Mouse (Mus musculus) CH12.LX (cell line): ENCODE results near the gene Polr2l. TPM values are rescaled to one million over a fixed set of nuclear protein-coding genes. Genes with fewer than 3 reads are reported as not detected.

Experiments used
- DNase-seq: peaks from one replicate; pipeline ENCODE4 v3.0.0-alpha.2; 2013; ENCODE audit errors: extremely low read depth
- H3K27ac ChIP-seq: 2 replicates; pipeline ENCODE4 v1.5.1; 2012; ENCODE audit warnings: low read depth, mild to moderate bottlenecking, control low read depth, moderate library complexity; ENCODE audit not compliant: insufficient read depth
- H3K27me3 ChIP-seq: replicated peaks from 2 replicates; pipeline ENCODE3; 2012; ENCODE audit warnings: inconsistent platforms
- H3K36me3 ChIP-seq, 2 experiments: replicated peaks in 1 of 2; 2 replicates each; pipeline versions ENCODE3 to v1.6.1; 2012; ENCODE audit warnings: inconsistent platforms in 1 of 2, low read length in 1 of 2, mild to moderate bottlenecking in 1 of 2, mixed read lengths in 1 of 2, moderate library complexity in 1 of 2; ENCODE audit not compliant: control insufficient read depth in 1 of 2, insufficient read depth in 1 of 2
- H3K4me1 ChIP-seq, 2 experiments: 2 replicates each; pipeline ENCODE4 v1.6.1; 2012; ENCODE audit warnings: inconsistent platforms in 1 of 2, moderate library complexity in 1 of 2; ENCODE audit not compliant: insufficient read depth in 2 of 2, control insufficient read depth in 1 of 2
- H3K4me2 ChIP-seq: 2 replicates; pipeline ENCODE4 v1.6.1; 2012; ENCODE audit warnings: low read depth, mild to moderate bottlenecking, control low read depth; ENCODE audit not compliant: poor library complexity, insufficient read depth, severe bottlenecking
- H3K4me3 ChIP-seq, 3 experiments: fragments of 150-350 bp in 1 of 3; sonication (generic) in 1 of 3; replicated peaks in 1 of 3; 2 replicates each; pipeline versions ENCODE3 to v1.5.1; 2011 to 2012; ENCODE audit warnings: low read depth in 2 of 3, low read length in 2 of 3, mild to moderate bottlenecking in 2 of 3, moderate library complexity in 2 of 3, control low read depth in 1 of 3, improper control_type of control experiment in 1 of 3, inconsistent platforms in 1 of 3, mixed read lengths in 1 of 3; ENCODE audit not compliant: poor library complexity in 1 of 3
- H3K79me2 ChIP-seq: replicated peaks from 2 replicates; pipeline ENCODE4 v1.6.1; 2012; ENCODE audit warnings: mild to moderate bottlenecking, moderate library complexity; ENCODE audit not compliant: control insufficient read depth, poor library complexity, insufficient read depth, severe bottlenecking; ENCODE audit errors: extremely low read depth
- H3K9ac ChIP-seq: 2 replicates; pipeline ENCODE4 v1.6.1; 2012; ENCODE audit warnings: low read depth, mild to moderate bottlenecking, control low read depth, moderate library complexity; ENCODE audit not compliant: insufficient read depth
- H3K9me3 ChIP-seq: replicated peaks from 2 replicates; pipeline ENCODE3; 2012; ENCODE audit warnings: low read length, inconsistent platforms, mixed read lengths
- BHLHE40 ChIP-seq: IDR thresholded peaks from 2 replicates; pipeline ENCODE4 v1.6.1; 2011; ENCODE audit warnings: mild to moderate bottlenecking, low read depth, low read length, improper control_type of control experiment
- CHD1 ChIP-seq: IDR thresholded peaks from 2 replicates; pipeline ENCODE4 v1.6.1; 2012; ENCODE audit warnings: low read depth, low read length, improper control_type of control experiment, inconsistent platforms
- CTCF ChIP-seq, 2 experiments: IDR thresholded peaks in 1 of 2; conservative IDR thresholded peaks in 1 of 2; 2 replicates each; pipeline ENCODE4 v1.5.1; 2011 to 2012; ENCODE audit warnings: low read depth in 2 of 2, low read length in 2 of 2, improper control_type of control experiment in 1 of 2, inconsistent platforms in 1 of 2, mild to moderate bottlenecking in 1 of 2, moderate library complexity in 1 of 2
- E2F4 ChIP-seq: IDR thresholded peaks from 2 replicates; pipeline ENCODE4 v1.6.1; 2011; ENCODE audit warnings: low read depth, low read length, improper control_type of control experiment; ENCODE audit not compliant: insufficient replicate concordance
- EP300 ChIP-seq: IDR thresholded peaks from 2 replicates; pipeline ENCODE4 v1.6.1; 2011; ENCODE audit warnings: low read length, improper control_type of control experiment
- ETS1 ChIP-seq: conservative IDR thresholded peaks from 2 replicates; pipeline ENCODE4 v1.6.1; 2012; ENCODE audit warnings: low read depth, mild to moderate bottlenecking, inconsistent platforms, low read length, improper control_type of control experiment, moderate library complexity
- JUN ChIP-seq: IDR thresholded peaks from 2 replicates; pipeline ENCODE4 v1.6.1; 2011; ENCODE audit warnings: low read depth, mild to moderate bottlenecking, low read length, improper control_type of control experiment, moderate library complexity; ENCODE audit not compliant: insufficient read depth
- KAT2A ChIP-seq: IDR thresholded peaks from 2 replicates; pipeline ENCODE4 v1.6.1; 2012; ENCODE audit warnings: low read length, improper control_type of control experiment, inconsistent platforms; ENCODE audit not compliant: insufficient replicate concordance
- MYC ChIP-seq: IDR thresholded peaks from 2 replicates; pipeline ENCODE4 v1.6.1; 2011; ENCODE audit warnings: low read depth, mild to moderate bottlenecking, improper control_type of control experiment, low read length
- PAX5 ChIP-seq: IDR thresholded peaks from 2 replicates; pipeline ENCODE4 v1.6.1; 2012; ENCODE audit warnings: low read length, inconsistent platforms, mixed read lengths
- POLR2AphosphoS2 ChIP-seq: IDR thresholded peaks from 2 replicates; pipeline ENCODE4 v1.6.1; 2011; ENCODE audit warnings: low read depth, low read length, improper control_type of control experiment
- RAD21 ChIP-seq: IDR thresholded peaks from 2 replicates; pipeline ENCODE4 v1.6.1; 2011; ENCODE audit warnings: low read depth, mild to moderate bottlenecking, low read length, improper control_type of control experiment, moderate library complexity
- RCOR1 ChIP-seq: conservative IDR thresholded peaks from 2 replicates; pipeline ENCODE4 v1.6.1; 2012; ENCODE audit warnings: low read depth, mild to moderate bottlenecking, inconsistent platforms, low read length, improper control_type of control experiment
- SMC3 ChIP-seq: IDR thresholded peaks from 2 replicates; pipeline ENCODE4 v1.6.1; 2011; ENCODE audit warnings: low read depth, low read length, improper control_type of control experiment
- UBTF ChIP-seq: IDR thresholded peaks from 2 replicates; pipeline ENCODE4 v1.6.1; 2012; ENCODE audit warnings: low read depth, mild to moderate bottlenecking, inconsistent platforms, low read length, improper control_type of control experiment, moderate library complexity
- ZMIZ1 ChIP-seq: IDR thresholded peaks from 2 replicates; pipeline ENCODE4 v1.6.1; 2012; ENCODE audit warnings: low read depth, mild to moderate bottlenecking, inconsistent platforms, low read length, improper control_type of control experiment
- dilution Hi-C: fragments of 300-500 bp; cut with MboI; formaldehyde crosslinking; loops from 2 replicates; pipeline ENCODE4 v1.14.3; 2020; ENCODE audit warnings: low sequenced_read_pairs; ENCODE audit not compliant: extremely low pct_unique_long_range_greater_than_20kb, extremely low pct_ligation_motif_present
- in situ Hi-C: fragments of 300-500 bp; cut with MboI; formaldehyde crosslinking; loops from 3 replicates; pipeline ENCODE4 v1.14.3; 2019; ENCODE audit warnings: low sequenced_read_pairs, low pct_ligation_motif_present, low pct_unique_long_range_greater_than_20kb, mixed read lengths
- polyA plus RNA-seq: library from polyadenylated mRNA; unstranded; fragments of >175 nt; gene quantifications from 2 replicates; pipeline ENCODE4 v1.2.1, GENCODE M21; 2012; ENCODE audit warnings: low read depth; ENCODE audit not compliant: insufficient read length
- total RNA-seq, 2 experiments: library from RNA; depleted of rRNA; stranded (reverse); fragments of 300-350 nt in 1 of 2; fragments of >200 nt in 1 of 2; gene quantifications; 2 replicates each; pipeline ENCODE4 v1.2.3; 2012 to 2014

Gene Polr2l
- total and polyA plus RNA-seq, 3 experiments, result 35.7 to 82.3 (median 64.8) TPM

- Histone ChIP-seq H3K4me3 (no peak overlapping the region), H3K9me3 (no peaks in the 10 kb centered on the region), H3K36me3 (peaks cover 22 to 43% of the 10 kb centered on the region in 2 experiments), H3K27ac (no peak overlapping the region), H3K4me1 (peaks cover 11 to 24% of the 10 kb centered on the region in 2 experiments), H3K27me3 (no peaks in the 10 kb centered on the region), H3K79me2 (no peaks in the 10 kb centered on the region), H3K9ac (no peak overlapping the region), H3K4me2 (no peak overlapping the region)
- dilution Hi-C loops, result no loop called here
- TF ChIP-seq JUN, result no peak
- TF ChIP-seq UBTF, result no peak
- TF ChIP-seq PAX5, result no peak
- DNase-seq, result no peak
- in situ Hi-C loops, result no loop called here
Measured at GRCm38 (mm10) chr7:141458661-141459060, 16.3 kb downstream of the Polr2l start.

GRCm38 (mm10) chr7:141457986-141458660 lies 16.8 kb downstream of the Polr2l start:
- Histone ChIP-seq H3K79me2 (no peaks in the 10 kb centered on the region), H3K27me3 (no peaks in the 10 kb centered on the region), H3K9ac (no peak overlapping the region), H3K4me2 (no peak overlapping the region), H3K4me3 (no peak overlapping the region), H3K36me3 (peaks cover 22 to 43% of the 10 kb centered on the region in 2 experiments), H3K4me1 (peaks cover 11 to 29% of the 10 kb centered on the region in 2 experiments), H3K27ac (no peak overlapping the region), H3K9me3 (no peaks in the 10 kb centered on the region)
- DNase-seq, result no peak
- TF ChIP-seq MYC (no peak), RAD21 (peak; percentile 58), UBTF (no peak), BHLHE40 (no peak), ETS1 (no peak), SMC3 (peak; percentile 44), E2F4 (no peak), ZMIZ1 (no peak), CTCF (conservative IDR thresholded peaks at IDR 0.05 in 1 of 2, IDR thresholded peaks at IDR 0.05 in 1 of 2; ENCODE audit: low read depth in 2 of 2, low read length in 2 of 2) (peak in 1 of 2 experiments; percentile 69; a peak in 2 of 4 replicates), POLR2AphosphoS2 (no peak)
- dilution Hi-C loops (no loop called here), in situ Hi-C loops (no loop called here)

- Histone ChIP-seq H3K9ac (no peak overlapping the region), H3K4me3 (no peak overlapping the region), H3K4me2 (no peak overlapping the region), H3K27ac (no peak overlapping the region), H3K36me3 (peaks cover 23 to 44% of the 10 kb centered on the region in 2 experiments), H3K27me3 (no peaks in the 10 kb centered on the region), H3K4me1 (peaks cover 11 to 26% of the 10 kb centered on the region in 2 experiments), H3K79me2 (no peaks in the 10 kb centered on the region), H3K9me3 (no peaks in the 10 kb centered on the region)
- in situ Hi-C loops, result no loop called here
- DNase-seq, result no peak
- no peak for TF ChIP-seq KAT2A
- TF ChIP-seq EP300, result no peak
- no peak for TF ChIP-seq CHD1
- TF ChIP-seq RCOR1, result no peak
- dilution Hi-C loops, result no loop called here
Measured at GRCm38 (mm10) chr7:141457236-141457635, 17.7 kb downstream of the Polr2l start.
